1 mouse cellular context compared by ENCODE assay signal in genomic region chr17:23982912-23983311, GRCm38 (mm10).
TF ChIP-seq lines count a peak whose summit lies in the region.

No protein-coding gene starts in this region.

TF ChIP-seq in CH12.LX, 34 proteins besides CTCF, POLR2A, EP300 and RAD21 (continued from another document):
- TF ChIP-seq HCFC1 (IDR thresholded peaks at IDR 0.05; ENCODE audit: low read depth, low read length) (peak; percentile 48; the same call in 1 of the 2 replicates), MAX (IDR thresholded peaks at IDR 0.05; ENCODE audit: low read length) (no peak), USF2 (conservative IDR thresholded peaks at IDR 0.05; ENCODE audit: low read depth, low read length) (no peak), USF1 (IDR thresholded peaks at IDR 0.05; ENCODE audit: low read depth, low read length) (no peak), MYC (IDR thresholded peaks at IDR 0.05; ENCODE audit: low read depth, low read length) (no peak), JUND (conservative IDR thresholded peaks at IDR 0.05; ENCODE audit: low read depth, low read length) (no peak), NELFE (IDR thresholded peaks at IDR 0.05; ENCODE audit: low read depth, low read length) (no peak), GABPA (IDR thresholded peaks at IDR 0.05; ENCODE audit: insufficient replicate concordance, low read depth, low read length) (no peak), TCF12 (IDR thresholded peaks at IDR 0.05; ENCODE audit: low read depth, low read length) (no peak), NRF1 (IDR thresholded peaks at IDR 0.05; ENCODE audit: low read depth, low read length) (no peak), SIN3A (IDR thresholded peaks at IDR 0.05; ENCODE audit: low read length) (no peak), ELF1 (IDR thresholded peaks at IDR 0.05; ENCODE audit: low read depth, low read length) (no peak; the same call in 1 of the 2 replicates), UBTF (IDR thresholded peaks at IDR 0.05; ENCODE audit: low read depth, low read length) (no peak), ETS1 (conservative IDR thresholded peaks at IDR 0.05; ENCODE audit: low read depth, low read length) (0 out of 2 replicates have a peak, but pooled peaks have one; percentile 45), JUN (IDR thresholded peaks at IDR 0.05; ENCODE audit: insufficient read depth, low read depth, low read length) (no peak; the same call in 1 of the 2 replicates), ZMIZ1 (IDR thresholded peaks at IDR 0.05; ENCODE audit: low read depth, low read length) (no peak), E2F4 (IDR thresholded peaks at IDR 0.05; ENCODE audit: insufficient replicate concordance, low read depth, low read length) (no peak), KAT2A (IDR thresholded peaks at IDR 0.05; ENCODE audit: insufficient replicate concordance, low read length) (no peak), TBP (conservative IDR thresholded peaks at IDR 0.05; ENCODE audit: low read depth, low read length) (no peak), CHD2 (IDR thresholded peaks at IDR 0.05; ENCODE audit: low read length) (0 out of 2 replicates have a peak, but pooled peaks have one; percentile 55), RCOR1 (conservative IDR thresholded peaks at IDR 0.05; ENCODE audit: low read depth, low read length) (no peak), SMC3 (IDR thresholded peaks at IDR 0.05; ENCODE audit: low read depth, low read length) (no peak)
